Mouse (Mus musculus): ENCODE data around the gene Spindoc. TPM values are rescaled to one million over a fixed set of nuclear protein-coding genes. Genes with fewer than 3 reads are reported as not detected.
"Not testable (repeated sequence)": the region's sequence is repeated elsewhere in the genome, so short reads cannot be mapped to it uniquely, and the experiment has no call there.

The Spindoc gene
- polyA plus RNA-seq, 1 experiment from 2014 or later, result 41.2 TPM

- not testable (repeated sequence) for H3K9ac ChIP-seq (replicated peaks); ATAC-seq (ENCODE audit: insufficient number of reproducible peaks, insufficient read depth, low FRiP score, low TSS enrichment, low read depth); H3K4me1 ChIP-seq (replicated peaks); H3K4me2 ChIP-seq; H3K27ac ChIP-seq; H3K4me3 ChIP-seq (replicated peaks); H3K9me3 ChIP-seq; H3K36me3 ChIP-seq
- H3K27me3 ChIP-seq, result peaks cover 23% of the 10 kb centered on the region
- 70% methylated on average over 9 of the region's 10 CpGs for WGBS
Observed at GRCm38 (mm10) chr19:7396867-7397826, 14.4 kb upstream of the Spindoc start.

- Histone ChIP-seq H3K4me3 (replicated peaks) (no peak overlapping the region), H3K27me3 (no peaks in the 10 kb centered on the region), H3K4me1 (replicated peaks) (peaks cover 7% of the 10 kb centered on the region), H3K4me2 (no peak overlapping the region), H3K27ac (no peak overlapping the region), H3K9ac (replicated peaks) (no peak overlapping the region), H3K9me3 (peaks cover 19% of the 10 kb centered on the region), H3K36me3 (no peaks in the 10 kb centered on the region)
- WGBS, result 85% methylated on average over 6 of the region's 6 CpGs
- ATAC-seq (ENCODE audit: insufficient number of reproducible peaks, insufficient read depth, low FRiP score, low TSS enrichment, low read depth), result no peak
Observed at GRCm38 (mm10) chr19:7388488-7388887, 5.7 kb upstream of the Spindoc start.

GRCm38 (mm10) chr19:7386042-7386441 lies 3.2 kb upstream of the Spindoc start:
- peaks cover 17% of the 10 kb centered on the region for H3K4me1 ChIP-seq (replicated peaks)
- H3K4me2 ChIP-seq, result no peak overlapping the region
- H3K36me3 ChIP-seq, result no peaks in the 10 kb centered on the region
- no peak overlapping the region for H3K4me3 ChIP-seq (replicated peaks)
- 87% methylated on average over 2 of the region's 2 CpGs for WGBS
- H3K9ac ChIP-seq (replicated peaks), result no peak overlapping the region
- H3K27me3 ChIP-seq, result no peaks in the 10 kb centered on the region
- ATAC-seq (ENCODE audit: insufficient number of reproducible peaks, insufficient read depth, low FRiP score, low TSS enrichment, low read depth), result no peak
- H3K27ac ChIP-seq, result no peak overlapping the region
- H3K9me3 ChIP-seq, result peaks cover 13% of the 10 kb centered on the region

GRCm38 (mm10) chr19:7382248-7382902 lies 419 bp downstream of the Spindoc start:
- under 1% methylated on average over 54 of the region's 60 CpGs for WGBS
- Histone ChIP-seq H3K36me3 (peaks cover 17% of the 10 kb centered on the region), H3K27me3 (no peaks in the 10 kb centered on the region), H3K4me3 (replicated peaks) (peak overlapping the region; percentile 92), H3K4me2 (peak overlapping the region; percentile 62), H3K9me3 (0 out of 2 replicates have a peak, but pooled peaks cover 5% of the 10 kb centered on the region), H3K4me1 (replicated peaks) (peaks cover 21% of the 10 kb centered on the region), H3K9ac (replicated peaks) (peak overlapping the region; percentile 92), H3K27ac (peak overlapping the region; percentile 93)
- ATAC-seq (ENCODE audit: insufficient number of reproducible peaks, insufficient read depth, low FRiP score, low TSS enrichment, low read depth), result peak; percentile 87

- WGBS, result 1% methylated on average over 8 of the region's 8 CpGs
- Histone ChIP-seq H3K27me3 (no peaks in the 10 kb centered on the region), H3K9me3 (0 out of 2 replicates have a peak, but pooled peaks cover 5% of the 10 kb centered on the region)
Observed at GRCm38 (mm10) chr19:7381906-7382247, 917 bp downstream of the Spindoc start.

GRCm38 (mm10) chr19:7377639-7378038 lies 5.2 kb downstream of the Spindoc start:
- H3K27me3 ChIP-seq, result no peaks in the 10 kb centered on the region
- H3K9me3 ChIP-seq, result no peaks in the 10 kb centered on the region
- peaks cover 13% of the 10 kb centered on the region for H3K4me1 ChIP-seq (replicated peaks)
- peaks cover 57% of the 10 kb centered on the region for H3K36me3 ChIP-seq
- no peak overlapping the region for H3K4me2 ChIP-seq
- no peak overlapping the region for H3K9ac ChIP-seq (replicated peaks)
- no peak overlapping the region for H3K4me3 ChIP-seq (replicated peaks)
- H3K27ac ChIP-seq, result no peak overlapping the region
- no peak for ATAC-seq (ENCODE audit: insufficient number of reproducible peaks, insufficient read depth, low FRiP score, low TSS enrichment, low read depth)
- 81% methylated on average over 2 of the region's 2 CpGs for WGBS

More at GRCm38 (mm10) chr19:7381906-7382247, 917 bp downstream of the Spindoc start:
- H3K27ac ChIP-seq, result peak overlapping the region; percentile 93
- H3K9ac ChIP-seq (replicated peaks), result peak overlapping the region; percentile 92
- ATAC-seq (ENCODE audit: insufficient number of reproducible peaks, insufficient read depth, low FRiP score, low TSS enrichment, low read depth), result no peak
- peaks cover 21% of the 10 kb centered on the region for H3K4me1 ChIP-seq (replicated peaks)
- peak overlapping the region; percentile 62 for H3K4me2 ChIP-seq
- H3K4me3 ChIP-seq (replicated peaks), result peak overlapping the region; percentile 92
- peaks cover 18% of the 10 kb centered on the region for H3K36me3 ChIP-seq

GRCm38 (mm10) chr19:7374491-7374890 lies 8.3 kb downstream of the Spindoc start:
- 96% methylated on average over 8 of the region's 8 CpGs for WGBS

GRCm38 (mm10) chr19:7369469-7369868 lies 13.3 kb downstream of the Spindoc start:
- ATAC-seq (ENCODE audit: insufficient number of reproducible peaks, insufficient read depth, low FRiP score, low TSS enrichment, low read depth); H3K27ac ChIP-seq; H3K9me3 ChIP-seq; H3K27me3 ChIP-seq; H3K4me2 ChIP-seq; H3K9ac ChIP-seq (replicated peaks); H3K4me1 ChIP-seq (replicated peaks); H3K4me3 ChIP-seq (replicated peaks): not testable (repeated sequence)
- peaks cover 84% of the 10 kb centered on the region for H3K36me3 ChIP-seq
- WGBS, result 93% methylated on average over 4 of the region's 4 CpGs

More at GRCm38 (mm10) chr19:7374491-7374890, 8.3 kb downstream of the Spindoc start:
- no peak overlapping the region for H3K27ac ChIP-seq
- H3K4me3 ChIP-seq (replicated peaks), result no peak overlapping the region
- H3K36me3 ChIP-seq, result peaks cover 83% of the 10 kb centered on the region
- no peak overlapping the region for H3K4me2 ChIP-seq
- H3K9ac ChIP-seq (replicated peaks), result no peak overlapping the region
- no peak for ATAC-seq (ENCODE audit: insufficient number of reproducible peaks, insufficient read depth, low FRiP score, low TSS enrichment, low read depth)
- H3K9me3 ChIP-seq, result no peaks in the 10 kb centered on the region
- H3K4me1 ChIP-seq (replicated peaks), result no peaks in the 10 kb centered on the region
- H3K27me3 ChIP-seq, result no peaks in the 10 kb centered on the region

- no peak for ATAC-seq (ENCODE audit: insufficient number of reproducible peaks, insufficient read depth, low FRiP score, low TSS enrichment, low read depth)
- no peak overlapping the region for H3K4me3 ChIP-seq (replicated peaks)
- no peaks in the 10 kb centered on the region for H3K27me3 ChIP-seq
- WGBS, result 62% methylated on average over 6 of the region's 6 CpGs
- no peaks in the 10 kb centered on the region for H3K9me3 ChIP-seq
- no peak overlapping the region for H3K4me2 ChIP-seq
- no peak overlapping the region for H3K9ac ChIP-seq (replicated peaks)
- peaks cover 31% of the 10 kb centered on the region for H3K36me3 ChIP-seq
- no peak overlapping the region for H3K27ac ChIP-seq
- H3K4me1 ChIP-seq (replicated peaks), result no peaks in the 10 kb centered on the region
Observed at GRCm38 (mm10) chr19:7353636-7354035, 29.2 kb downstream of the Spindoc start.

- no peak for ATAC-seq (ENCODE audit: insufficient number of reproducible peaks, insufficient read depth, low FRiP score, low TSS enrichment, low read depth)
- 82% methylated on average over 11 of the region's 11 CpGs for WGBS
- Histone ChIP-seq H3K9me3 (no peaks in the 10 kb centered on the region), H3K4me3 (replicated peaks) (no peak overlapping the region), H3K4me1 (replicated peaks) (no peaks in the 10 kb centered on the region), H3K27me3 (no peaks in the 10 kb centered on the region), H3K27ac (no peak overlapping the region), H3K36me3 (peaks cover 24% of the 10 kb centered on the region), H3K4me2 (no peak overlapping the region), H3K9ac (replicated peaks) (no peak overlapping the region)
Observed at GRCm38 (mm10) chr19:7352809-7353495, 29.8 kb downstream of the Spindoc start.

- WGBS, result 71% methylated on average over 1 of the region's 1 CpGs
- H3K9ac ChIP-seq (replicated peaks), result no peak overlapping the region
- no peaks in the 10 kb centered on the region for H3K36me3 ChIP-seq
- ATAC-seq (ENCODE audit: insufficient number of reproducible peaks, insufficient read depth, low FRiP score, low TSS enrichment, low read depth), result no peak
- H3K4me1 ChIP-seq (replicated peaks), result no peaks in the 10 kb centered on the region
- H3K9me3 ChIP-seq, result no peaks in the 10 kb centered on the region
- H3K4me3 ChIP-seq (replicated peaks), result no peak overlapping the region
- no peak overlapping the region for H3K27ac ChIP-seq
- no peak overlapping the region for H3K4me2 ChIP-seq
- H3K27me3 ChIP-seq, result no peaks in the 10 kb centered on the region
Observed at GRCm38 (mm10) chr19:7349993-7350392, 32.8 kb downstream of the Spindoc start.

Data from limb, embryonic 12.5 days (tissue).